Mouse (Mus musculus): ENCODE results near the gene Cd244a. TPM values are rescaled to one million over a fixed set of nuclear protein-coding genes. Genes with fewer than 3 reads are reported as not detected.

Gene Cd244a
- polyA plus RNA-seq, 1 experiment from 2014 or later = 0.34 TPM

- ATAC-seq (replicated peaks; ENCODE audit: insufficient number of reproducible peaks, insufficient read depth, low FRiP score, low read depth) = peak; percentile 87
- Histone ChIP-seq H3K36me3 (no peaks in the 10 kb centered on the region), H3K27me3 (no peaks in the 10 kb centered on the region), H3K9me3 (replicated peaks) (no peaks in the 10 kb centered on the region), H3K4me2 (peak overlapping the region; percentile 39), H3K27ac (peak overlapping the region; percentile 83), H3K4me3 (no peak overlapping the region), H3K4me1 (replicated peaks) (peaks cover 13% of the 10 kb centered on the region), H3K9ac (no peak overlapping the region)
- 73% methylated on average over 11 of the region's 11 CpGs for WGBS
Observed at GRCm38 (mm10) chr1:171553359-171554341, 5.3 kb upstream of the Cd244a start.

GRCm38 (mm10) chr1:171556366-171556765 is 2.6 kb upstream of the Cd244a start:
- no peak overlapping the region for H3K4me3 ChIP-seq
- H3K27ac ChIP-seq = no peak overlapping the region
- peaks cover 13% of the 10 kb centered on the region for H3K4me1 ChIP-seq (replicated peaks)
- H3K9ac ChIP-seq = no peak overlapping the region
- no peaks in the 10 kb centered on the region for H3K27me3 ChIP-seq
- WGBS = 78% methylated on average over 2 of the region's 2 CpGs
- H3K9me3 ChIP-seq (replicated peaks) = no peaks in the 10 kb centered on the region
- no peak for ATAC-seq (replicated peaks; ENCODE audit: insufficient number of reproducible peaks, insufficient read depth, low FRiP score, low read depth)
- no peak overlapping the region for H3K4me2 ChIP-seq
- no peaks in the 10 kb centered on the region for H3K36me3 ChIP-seq

- WGBS = 70% methylated on average over 6 of the region's 6 CpGs
- no peak for ATAC-seq (replicated peaks; ENCODE audit: insufficient number of reproducible peaks, insufficient read depth, low FRiP score, low read depth)
Observed at GRCm38 (mm10) chr1:171558407-171558806, 586 bp upstream of the Cd244a start.

GRCm38 (mm10) chr1:171560262-171560661 is 1.3 kb downstream of the Cd244a start:
- no peak for ATAC-seq (replicated peaks; ENCODE audit: insufficient number of reproducible peaks, insufficient read depth, low FRiP score, low read depth)
- H3K9me3 ChIP-seq (replicated peaks) = no peaks in the 10 kb centered on the region
- H3K4me2 ChIP-seq = no peak overlapping the region
- no peaks in the 10 kb centered on the region for H3K36me3 ChIP-seq
- H3K4me1 ChIP-seq (replicated peaks) = no peaks in the 10 kb centered on the region
- H3K27ac ChIP-seq = no peak overlapping the region
- WGBS = 28% methylated on average over 2 of the region's 2 CpGs
- H3K4me3 ChIP-seq = no peak overlapping the region
- no peak overlapping the region for H3K9ac ChIP-seq
- H3K27me3 ChIP-seq = no peaks in the 10 kb centered on the region

More at GRCm38 (mm10) chr1:171558407-171558806, 586 bp upstream of the Cd244a start:
- H3K4me1 ChIP-seq (replicated peaks) = peaks cover 8% of the 10 kb centered on the region
- H3K27ac ChIP-seq = no peak overlapping the region
- no peak overlapping the region for H3K4me2 ChIP-seq
- H3K27me3 ChIP-seq = no peaks in the 10 kb centered on the region
- H3K4me3 ChIP-seq = no peak overlapping the region
- no peaks in the 10 kb centered on the region for H3K36me3 ChIP-seq
- H3K9ac ChIP-seq = no peak overlapping the region
- no peaks in the 10 kb centered on the region for H3K9me3 ChIP-seq (replicated peaks)

GRCm38 (mm10) chr1:171561200-171561599 is 2.2 kb downstream of the Cd244a start:
- no peak overlapping the region for H3K4me3 ChIP-seq
- no peak overlapping the region for H3K9ac ChIP-seq
- H3K27me3 ChIP-seq = no peaks in the 10 kb centered on the region
- H3K4me2 ChIP-seq = no peak overlapping the region
- 73% methylated on average over 1 of the region's 1 CpGs for WGBS
- no peak overlapping the region for H3K27ac ChIP-seq
- H3K36me3 ChIP-seq = no peaks in the 10 kb centered on the region
- no peaks in the 10 kb centered on the region for H3K4me1 ChIP-seq (replicated peaks)
- no peaks in the 10 kb centered on the region for H3K9me3 ChIP-seq (replicated peaks)
- ATAC-seq (replicated peaks; ENCODE audit: insufficient number of reproducible peaks, insufficient read depth, low FRiP score, low read depth) = no peak

- Histone ChIP-seq H3K36me3 (no peaks in the 10 kb centered on the region), H3K9ac (no peak overlapping the region), H3K9me3 (replicated peaks) (no peaks in the 10 kb centered on the region), H3K4me1 (replicated peaks) (no peaks in the 10 kb centered on the region), H3K27me3 (no peaks in the 10 kb centered on the region), H3K27ac (no peak overlapping the region), H3K4me3 (no peak overlapping the region), H3K4me2 (no peak overlapping the region)
- WGBS = 55% methylated on average over 9 of the region's 11 CpGs
- ATAC-seq (replicated peaks; ENCODE audit: insufficient number of reproducible peaks, insufficient read depth, low FRiP score, low read depth) = no peak
Observed at GRCm38 (mm10) chr1:171561639-171562225, 2.7 kb downstream of the Cd244a start.

- 70% methylated on average over 2 of the region's 2 CpGs for WGBS
Observed at GRCm38 (mm10) chr1:171563042-171563441, 4.0 kb downstream of the Cd244a start.

GRCm38 (mm10) chr1:171564247-171564646 is 5.3 kb downstream of the Cd244a start:
- no peak overlapping the region for H3K27ac ChIP-seq
- H3K36me3 ChIP-seq = no peaks in the 10 kb centered on the region
- no peaks in the 10 kb centered on the region for H3K4me1 ChIP-seq (replicated peaks)
- H3K4me2 ChIP-seq = no peak overlapping the region
- H3K27me3 ChIP-seq = no peaks in the 10 kb centered on the region
- H3K9me3 ChIP-seq (replicated peaks) = no peaks in the 10 kb centered on the region
- H3K4me3 ChIP-seq = no peak overlapping the region
- 62% methylated on average over 3 of the region's 3 CpGs for WGBS
- no peak; the same call in 1 of the 2 replicates for ATAC-seq (replicated peaks; ENCODE audit: insufficient number of reproducible peaks, insufficient read depth, low FRiP score, low read depth)
- H3K9ac ChIP-seq = no peak overlapping the region

More at GRCm38 (mm10) chr1:171563042-171563441, 4.0 kb downstream of the Cd244a start:
- Histone ChIP-seq H3K27ac (no peak overlapping the region), H3K9ac (no peak overlapping the region), H3K4me1 (replicated peaks) (no peaks in the 10 kb centered on the region), H3K4me3 (no peak overlapping the region), H3K27me3 (no peaks in the 10 kb centered on the region), H3K9me3 (replicated peaks) (no peaks in the 10 kb centered on the region), H3K4me2 (no peak overlapping the region), H3K36me3 (no peaks in the 10 kb centered on the region)
- no peak for ATAC-seq (replicated peaks; ENCODE audit: insufficient number of reproducible peaks, insufficient read depth, low FRiP score, low read depth)

- Histone ChIP-seq H3K4me2 (no peak overlapping the region), H3K36me3 (no peaks in the 10 kb centered on the region), H3K9me3 (replicated peaks) (no peaks in the 10 kb centered on the region), H3K4me1 (replicated peaks) (no peaks in the 10 kb centered on the region), H3K27ac (no peak overlapping the region), H3K4me3 (no peak overlapping the region), H3K9ac (no peak overlapping the region), H3K27me3 (no peaks in the 10 kb centered on the region)
- ATAC-seq (replicated peaks; ENCODE audit: insufficient number of reproducible peaks, insufficient read depth, low FRiP score, low read depth) = no peak
- WGBS = 42% methylated on average over 4 of the region's 4 CpGs
Observed at GRCm38 (mm10) chr1:171565888-171566287, 6.9 kb downstream of the Cd244a start.

- no peaks in the 10 kb centered on the region for H3K36me3 ChIP-seq
Observed at GRCm38 (mm10) chr1:171566777-171567176, 7.8 kb downstream of the Cd244a start.

GRCm38 (mm10) chr1:171568436-171568835 is 9.4 kb downstream of the Cd244a start:
- Histone ChIP-seq H3K27me3 (no peaks in the 10 kb centered on the region), H3K4me2 (no peak overlapping the region), H3K9ac (no peak overlapping the region), H3K4me1 (replicated peaks) (no peaks in the 10 kb centered on the region), H3K27ac (no peak overlapping the region), H3K9me3 (replicated peaks) (no peaks in the 10 kb centered on the region), H3K36me3 (no peaks in the 10 kb centered on the region), H3K4me3 (no peak overlapping the region)
- WGBS = 56% methylated on average over 2 of the region's 2 CpGs
- no peak for ATAC-seq (replicated peaks; ENCODE audit: insufficient number of reproducible peaks, insufficient read depth, low FRiP score, low read depth)

More at GRCm38 (mm10) chr1:171566777-171567176, 7.8 kb downstream of the Cd244a start:
- H3K9me3 ChIP-seq (replicated peaks) = no peaks in the 10 kb centered on the region
- no peaks in the 10 kb centered on the region for H3K4me1 ChIP-seq (replicated peaks)
- no peak overlapping the region for H3K4me3 ChIP-seq
- no peaks in the 10 kb centered on the region for H3K27me3 ChIP-seq
- ATAC-seq (replicated peaks; ENCODE audit: insufficient number of reproducible peaks, insufficient read depth, low FRiP score, low read depth) = no peak
- WGBS = 22% methylated on average over 8 of the region's 8 CpGs
- no peak overlapping the region for H3K27ac ChIP-seq
- H3K9ac ChIP-seq = no peak overlapping the region
- no peak overlapping the region for H3K4me2 ChIP-seq

Data from heart, embryonic 15.5 days (tissue).